Mouse (Mus musculus): ENCODE data around the gene Fstl4. TPM values are rescaled to one million over a fixed set of nuclear protein-coding genes. Genes with fewer than 3 reads are reported as not detected.

Gene Fstl4
- not detected for polyA plus RNA-seq (2017; shearing (Covaris generic))

GRCm38 (mm10) chr11:52764461-52764893, at the start of gene Fstl4:
TSS of gene Fstl4 (plus strand) at chr11:52764634.

Data from effector memory CD4-positive, alpha-beta T cell, adult 5 months (primary cell).